Comparison of ENCODE assay signal across 8 mouse cellular contexts in genomic region chr15:80076338-80077136, GRCm38 (mm10). TPM values are rescaled to one million over a fixed set of nuclear protein-coding genes. Genes with fewer than 3 reads are reported as not detected.
A peak's percentile ranks its signal among the peaks of the same experiment; 100 is the strongest.
DNase-seq lines count a peak whose midpoint lies in the region; ATAC-seq and TF ChIP-seq lines count a peak whose summit lies in the region.

No protein-coding gene starts in this region.

- ATAC-seq in embryonic facial prominence, embryonic 11.5 days (replicated peaks; ENCODE audit: insufficient number of reproducible peaks, low FRiP score, low TSS enrichment, low read depth) = peak; percentile 16; the same call in 1 of the 2 replicates
- ATAC-seq in liver, embryonic 16.5 days (ENCODE audit: low read depth) = peak; percentile 56
- peak; percentile 63; the same call in 1 of the 2 replicates for ATAC-seq in neural tube, embryonic 11.5 days (ENCODE audit: insufficient read depth, low FRiP score, low TSS enrichment)

- peaks cover 52% of the 10 kb centered on the region for H3K36me3 ChIP-seq in C2C12 (ENCODE audit: control insufficient read depth, insufficient read depth)
- peaks cover 17% of the 10 kb centered on the region for H3K36me3 ChIP-seq in embryonic facial prominence, embryonic 11.5 days (replicated peaks; ENCODE audit: control insufficient read depth, insufficient read depth, low read depth, low read length)
- H3K36me3 ChIP-seq in kidney, adult 2 months (ENCODE audit: control insufficient read depth, insufficient read depth, low read length) = peaks cover 4% of the 10 kb centered on the region; the same call in 1 of the 2 replicates
- H3K36me3 ChIP-seq in liver, embryonic 16.5 days (ENCODE audit: control insufficient read depth, insufficient read depth) = peaks cover 53% of the 10 kb centered on the region
- H3K36me3 ChIP-seq in neural tube, embryonic 11.5 days (ENCODE audit: control insufficient read depth, insufficient read depth, low read length) = peaks cover 21% of the 10 kb centered on the region

- no peak for TF ChIP-seq POLR2A in kidney, adult 2 months (IDR thresholded peaks at IDR 0.05; ENCODE audit: low read depth, low read length)

- H3K4me3 ChIP-seq in C2C12 (ENCODE audit: insufficient read depth, poor library complexity, severe bottlenecking) = no peak overlapping the region
- H3K4me3 ChIP-seq in embryonic facial prominence, embryonic 11.5 days (ENCODE audit: low read depth, low read length) = no peak overlapping the region
- H3K4me3 ChIP-seq in kidney, adult 2 months (ENCODE audit: insufficient read depth, low read depth, low read length) = no peak overlapping the region
- H3K4me3 ChIP-seq in liver, embryonic 16.5 days (ENCODE audit: low read depth, low read length) = no peak overlapping the region
- no peak overlapping the region for H3K4me3 ChIP-seq in neural tube, embryonic 11.5 days (ENCODE audit: low read depth, low read length)

- no peaks in the 10 kb centered on the region for H3K4me1 ChIP-seq in embryonic facial prominence, embryonic 11.5 days (ENCODE audit: control insufficient read depth, insufficient read depth, low read length)
- peaks cover 8% of the 10 kb centered on the region; the same call in 1 of the 2 replicates for H3K4me1 ChIP-seq in kidney, adult 2 months (ENCODE audit: control insufficient read depth, insufficient read depth, low read length)
- peaks cover 51% of the 10 kb centered on the region for H3K4me1 ChIP-seq in liver, embryonic 16.5 days (ENCODE audit: control insufficient read depth, low read depth, low read length)
- H3K4me1 ChIP-seq in neural tube, embryonic 11.5 days (ENCODE audit: control insufficient read depth, insufficient read depth, low read length) = peaks cover 3% of the 10 kb centered on the region; the same call in 1 of the 2 replicates

- H3K27ac ChIP-seq in embryonic facial prominence, embryonic 11.5 days (replicated peaks; ENCODE audit: low read depth, low read length) = no peak overlapping the region
- no peak overlapping the region for H3K27ac ChIP-seq in kidney, adult 2 months (ENCODE audit: insufficient read depth, low read depth, low read length)
- H3K27ac ChIP-seq in liver, embryonic 16.5 days (ENCODE audit: low read length) = peak overlapping the region; percentile 78
- no peak overlapping the region for H3K27ac ChIP-seq in neural tube, embryonic 11.5 days (ENCODE audit: low read depth, low read length)

- no peak overlapping the region for H3K4me2 ChIP-seq in embryonic facial prominence, embryonic 11.5 days (ENCODE audit: low read depth, low read length)
- no peak overlapping the region for H3K4me2 ChIP-seq in liver, embryonic 16.5 days (ENCODE audit: low read depth, low read length)
- no peak overlapping the region for H3K4me2 ChIP-seq in neural tube, embryonic 11.5 days (ENCODE audit: low read depth)

- 2% methylated on average over 2 of the region's 2 CpGs for WGBS in embryonic facial prominence, embryonic 11.5 days
- 25% methylated on average over 2 of the region's 2 CpGs for WGBS in kidney, adult 2 months
- 0% methylated on average over 2 of the region's 2 CpGs for WGBS in liver, embryonic 16.5 days (ENCODE audit: insufficient replicate concordance)
- WGBS in neural tube, embryonic 11.5 days = 8% methylated on average over 2 of the region's 2 CpGs

- no peak for TF ChIP-seq CTCF in C2C12 (IDR thresholded peaks at IDR 0.05; ENCODE audit: control insufficient read depth, insufficient read depth, insufficient read length)
- TF ChIP-seq CTCF in kidney, adult 2 months (conservative IDR thresholded peaks at IDR 0.05; ENCODE audit: insufficient read depth, insufficient read length, low read depth, low read length) = peak; percentile 87

- peak; percentile 94 for DNase-seq in ZHBTc4 (ENCODE audit: low read depth, low spot score)
- peak; percentile 85 for DNase-seq in embryonic facial prominence, embryonic 11.5 days (ENCODE audit: low spot score)
- peak; percentile 62 to 89 for DNase-seq in heart, adult 18-20 months
- peak; percentile 80 for DNase-seq in kidney, adult 2 months
- DNase-seq in neural tube, embryonic 11.5 days (ENCODE audit: low spot score) = peak; percentile 84
- DNase-seq in thymus, postnatal 10 days (ENCODE audit: low spot score in 2 of 2) = peak; percentile 54 to 81

- peaks cover 31% of the 10 kb centered on the region for H3K79me3 ChIP-seq in C2C12 (ENCODE audit: low read depth)

- H3ac ChIP-seq in C2C12 (ENCODE audit: control insufficient read depth, insufficient read length, low read depth) = no peak overlapping the region

- no peaks in the 10 kb centered on the region for H3K9me3 ChIP-seq in embryonic facial prominence, embryonic 11.5 days (replicated peaks; ENCODE audit: control insufficient read depth, low read length)
- H3K9me3 ChIP-seq in liver, embryonic 16.5 days (replicated peaks; ENCODE audit: control insufficient read depth, low read length) = no peaks in the 10 kb centered on the region
- no peaks in the 10 kb centered on the region for H3K9me3 ChIP-seq in neural tube, embryonic 11.5 days (ENCODE audit: control insufficient read depth, low read length)

- H3K27me3 ChIP-seq in C2C12 (ENCODE audit: control insufficient read depth, insufficient read depth, insufficient read length) = no peaks in the 10 kb centered on the region
- no peaks in the 10 kb centered on the region for H3K27me3 ChIP-seq in embryonic facial prominence, embryonic 11.5 days (ENCODE audit: control insufficient read depth, insufficient read depth, low read length)
- no peaks in the 10 kb centered on the region for H3K27me3 ChIP-seq in kidney, adult 2 months (replicated peaks; ENCODE audit: control insufficient read depth, insufficient read depth, low read length)
- H3K27me3 ChIP-seq in liver, embryonic 16.5 days (ENCODE audit: control insufficient read depth, insufficient read depth, low read depth, low read length) = no peaks in the 10 kb centered on the region; the same call in 1 of the 2 replicates
- H3K27me3 ChIP-seq in neural tube, embryonic 11.5 days (ENCODE audit: control insufficient read depth, insufficient read depth, low read length) = no peaks in the 10 kb centered on the region

- H3K79me2 ChIP-seq in C2C12 (ENCODE audit: control insufficient read depth, insufficient read depth) = peaks cover 37% of the 10 kb centered on the region

- no peak overlapping the region for H3K9ac ChIP-seq in embryonic facial prominence, embryonic 11.5 days (replicated peaks; ENCODE audit: low read length)
- H3K9ac ChIP-seq in liver, embryonic 16.5 days (ENCODE audit: low read depth, low read length) = peak overlapping the region; percentile 35; the same call in 1 of the 2 replicates
- no peak overlapping the region for H3K9ac ChIP-seq in neural tube, embryonic 11.5 days (ENCODE audit: low read length)

TF ChIP-seq in C2C12, 6 proteins besides CTCF, POLR2A, EP300 and RAD21:
- TF ChIP-seq CEBPB (IDR thresholded peaks at IDR 0.05; ENCODE audit: low read depth) (no peak), FOSL1 (IDR thresholded peaks at IDR 0.05; ENCODE audit: insufficient read depth, low read length, poor library complexity, severe bottlenecking) (peak; percentile 0), MAX (IDR thresholded peaks at IDR 0.05) (peak; percentile 39)

RNA-seq across cellular contexts. Expression of gene Syngr1, which starts 14.6 kb away (rescaled TPM):
- polyA plus RNA-seq in C2C12 (2012; fragmentation: generic; extraction: Trizol) = 7.9 TPM
- 6.4 and 8.3 TPM in 2 replicates for polyA plus RNA-seq in embryonic facial prominence, embryonic 11.5 days (2014; fragmentation: Nextera tagmentation; extraction: Ambion mirVana)
- total RNA-seq in heart, adult 18-20 months (2021) = 100 to 1,000 TPM in 1 of 2 experiments, 10 to 100 TPM in 1; 80.2 to 107 TPM
- 94.8 and 106 TPM in 2 replicates for polyA plus RNA-seq in kidney, adult 2 months (2012; rRNA removed)
- polyA plus RNA-seq in liver, embryonic 16.5 days (2015; fragmentation: Nextera tagmentation; extraction: Ambion mirVana) = 11.3 and 12.7 TPM in 2 replicates
- 8.7 TPM in 2 replicates for polyA plus RNA-seq in neural tube, embryonic 11.5 days (2014; fragmentation: Nextera tagmentation; extraction: Ambion mirVana)

RNA-seq across cellular contexts. Expression of gene Rpl3, which starts 15.1 kb away (rescaled TPM):
- polyA plus RNA-seq in C2C12 (2012; fragmentation: generic; extraction: Trizol) = 1,181 TPM
- polyA plus RNA-seq in embryonic facial prominence, embryonic 11.5 days (2014; fragmentation: Nextera tagmentation; extraction: Ambion mirVana) = 1,289 and 1,347 TPM in 2 replicates
- total RNA-seq in heart, adult 18-20 months (2021) = 100 to 1,000 TPM; 163 to 184 TPM
- polyA plus RNA-seq in kidney, adult 2 months (2012; rRNA removed) = 511 and 689 TPM in 2 replicates
- 481 and 545 TPM in 2 replicates for polyA plus RNA-seq in liver, embryonic 16.5 days (2015; fragmentation: Nextera tagmentation; extraction: Ambion mirVana)
- 1,003 and 1,056 TPM in 2 replicates for polyA plus RNA-seq in neural tube, embryonic 11.5 days (2014; fragmentation: Nextera tagmentation; extraction: Ambion mirVana)

RNA-seq across cellular contexts. Expression of gene Tab1, which starts 56.4 kb away (rescaled TPM):
- 30.2 TPM for polyA plus RNA-seq in C2C12 (2012; fragmentation: generic; extraction: Trizol)
- 26.8 and 26.9 TPM in 2 replicates for polyA plus RNA-seq in embryonic facial prominence, embryonic 11.5 days (2014; fragmentation: Nextera tagmentation; extraction: Ambion mirVana)
- total RNA-seq in heart, adult 18-20 months (2021) = 10 to 100 TPM; 14.8 to 18.4 TPM
- polyA plus RNA-seq in kidney, adult 2 months (2012; rRNA removed) = 26.7 and 28.5 TPM in 2 replicates
- 11.3 and 12.2 TPM in 2 replicates for polyA plus RNA-seq in liver, embryonic 16.5 days (2015; fragmentation: Nextera tagmentation; extraction: Ambion mirVana)
- 35.7 and 36.0 TPM in 2 replicates for polyA plus RNA-seq in neural tube, embryonic 11.5 days (2014; fragmentation: Nextera tagmentation; extraction: Ambion mirVana)
